Mouse (Mus musculus): ENCODE data around the gene Gm10436. TPM values are rescaled to one million over a fixed set of nuclear protein-coding genes. Genes with fewer than 3 reads are reported as not detected.
"Not testable (repeated sequence)": the region's sequence is repeated elsewhere in the genome, so short reads cannot be mapped to it uniquely, and the experiment has no call there.

The Gm10436 gene
- total RNA-seq (2021): not detected

- DNase-seq: not testable (repeated sequence)
Measured at GRCm38 (mm10) chr12:88182008-88182407, at the start of gene Gm10436. Gene Gm10436 (minus strand): TSS chr12:88182108.

GRCm38 (mm10) chr12:88219445-88219844 lies 37.5 kb upstream of the Gm10436 start:
- no peak for DNase-seq

GRCm38 (mm10) chr12:88218059-88218458 lies 36.2 kb upstream of the Gm10436 start:
- not testable (repeated sequence) for DNase-seq

GRCm38 (mm10) chr12:88214641-88215040 lies 32.7 kb upstream of the Gm10436 start:
- no peak for DNase-seq

GRCm38 (mm10) chr12:88211458-88211857 lies 29.6 kb upstream of the Gm10436 start:
- not testable (repeated sequence) for DNase-seq

- no peak for DNase-seq
Measured at GRCm38 (mm10) chr12:88202856-88203255, 20.9 kb upstream of the Gm10436 start.

Other genes with a start within 250 kb of the Gm10436 start
- gene Gm2042, start 228.0 kb downstream of the Gm10436 start, total RNA-seq (2021): not detected
- not detected for gene Gm2075, start 170.3 kb downstream of the Gm10436 start, total RNA-seq (2021)
- gene Gm6803, start 163.3 kb downstream of the Gm10436 start, total RNA-seq (2021): not detected
- gene Gm2056, start 155.1 kb downstream of the Gm10436 start, total RNA-seq (2021): not detected
- not detected for gene Gm16368, start 98.4 kb downstream of the Gm10436 start, total RNA-seq (2021)
- gene Gm8332, start 68.0 kb upstream of the Gm10436 start, total RNA-seq (2021): not detected
- not detected for gene Gm5662, start 92.4 kb upstream of the Gm10436 start, total RNA-seq (2021)
- not detected for gene Gm5039, start 141.9 kb upstream of the Gm10436 start, total RNA-seq (2021)
- gene Adck1, start 178.4 kb upstream of the Gm10436 start, total RNA-seq (2021): 10 to 100 TPM; 31.6 to 33.3 TPM

Measured in layer of hippocampus, postnatal 36 days (tissue).